Mouse (Mus musculus) cortical plate, adult 2 months (tissue): Measurements from ENCODE around the gene Fstl4.

Experiments used
- CTCF ChIP-seq: fragments of 200-500 bp; IDR thresholded peaks from 2 replicates; pipeline ENCODE4 v1.5.1; 2011; ENCODE audit warnings: mild to moderate bottlenecking, control low read depth, low read length; ENCODE audit not compliant: insufficient read depth; ENCODE audit errors: extremely low read depth
- POLR2A ChIP-seq: fragments of 200-500 bp; IDR thresholded peaks from 2 replicates; pipeline ENCODE4 v1.6.1; 2011; ENCODE audit warnings: mild to moderate bottlenecking, low read length, control low read depth; ENCODE audit not compliant: insufficient read depth; ENCODE audit errors: extremely low read depth

DNA sequence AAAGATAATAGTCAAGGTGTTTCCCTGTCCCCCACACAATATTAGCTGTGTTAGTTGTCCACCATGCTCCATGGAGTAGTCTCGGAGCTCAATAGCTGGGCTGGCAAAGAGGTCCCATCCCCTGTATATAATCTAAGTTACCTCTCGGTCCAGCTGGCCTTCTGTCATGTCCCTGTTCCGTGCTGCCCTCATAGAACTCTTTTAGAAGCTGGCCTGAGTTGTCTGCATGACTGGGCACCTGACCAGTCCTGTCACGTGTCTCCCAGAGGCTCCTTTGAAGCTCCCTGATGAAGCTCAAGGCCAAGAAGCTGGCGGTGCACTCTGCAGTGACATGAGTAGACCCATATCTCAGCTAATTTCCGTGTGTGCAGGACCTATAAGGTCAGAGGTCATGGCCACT lies 316.9 kb downstream of the Fstl4 start:
- no peak for TF ChIP-seq CTCF
- no peak for TF ChIP-seq POLR2A
